Mouse (Mus musculus): ENCODE data around the gene Olfr1166.
"Not testable (repeated sequence)": the region's sequence is repeated elsewhere in the genome, so short reads cannot be mapped to it uniquely, and the experiment has no call there.

Olfr1166 gene

GRCm38 (mm10) chr2:88128172-88128571 lies at the start of gene Olfr1166:
TSS of gene Olfr1166 (minus strand) at chr2:88128272.
- no peak for DNase-seq

- DNase-seq: not testable (repeated sequence)
Measured at GRCm38 (mm10) chr2:88155093-88155492, 27.0 kb upstream of the Olfr1166 start, which contains the start of gene Olfr1167. TSS of gene Olfr1167 (minus strand) at chr2:88155193.

DNA sequence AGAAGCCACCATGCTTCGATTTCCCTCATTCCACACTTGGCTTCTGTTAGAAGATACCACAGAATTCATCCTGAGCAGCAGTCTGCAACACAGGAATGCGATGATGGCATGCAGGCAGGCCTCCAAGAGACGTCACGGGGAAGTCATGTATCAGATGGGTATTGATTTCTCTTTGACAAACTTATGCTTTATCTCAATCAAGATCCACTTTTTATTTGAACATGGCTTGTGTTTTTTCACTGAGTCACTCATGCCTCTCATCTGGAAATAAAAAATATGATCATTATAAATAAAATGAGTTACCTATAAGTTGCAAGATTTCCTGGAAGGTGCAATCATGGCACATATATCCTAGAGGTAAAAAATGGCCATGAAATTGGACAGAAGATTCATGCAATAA lies 34.2 kb downstream of the Olfr1166 start, which contains the start of gene Olfr1164:
Gene Olfr1164, minus strand, starts transcription at position 101 of the 400 bp plus-strand sequence.
- DNase-seq: no peak
